Mouse (Mus musculus): Measurements from ENCODE around the gene Tmem211.

Gene Tmem211

GRCm38 (mm10) chr5:113212156-113212835 is 14.4 kb upstream of the Tmem211 start:
- DNase-seq (ENCODE audit: low read depth, low spot score), result no peak

- no peak for DNase-seq (ENCODE audit: low read depth, low spot score)
These were observed 12.7 kb upstream of the Tmem211 start for GRCm38 (mm10) chr5:113214041-113214440.

DNA sequence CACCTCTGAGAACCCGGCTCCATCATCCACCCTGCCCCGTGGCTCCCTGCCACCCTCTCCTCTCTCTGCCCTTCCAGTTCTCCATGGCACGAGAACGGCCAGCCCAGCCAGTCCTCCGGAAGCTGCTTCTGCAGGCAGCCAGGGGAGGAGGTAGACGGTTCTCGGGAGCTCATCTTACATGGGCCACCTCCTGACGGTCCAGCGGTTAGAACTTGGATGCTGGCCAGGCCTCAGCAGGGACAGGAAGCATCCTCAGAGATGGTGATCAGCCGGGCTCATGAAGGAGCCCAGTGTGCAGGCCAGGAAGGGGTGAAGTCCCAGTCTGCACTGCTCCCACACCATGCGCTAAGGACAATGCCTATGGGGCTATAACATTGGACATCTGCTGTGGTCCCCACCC is 12.3 kb upstream of the Tmem211 start:
- DNase-seq (ENCODE audit: low read depth, low spot score), result no peak

GRCm38 (mm10) chr5:113215610-113216011 is 11.1 kb upstream of the Tmem211 start:
- DNase-seq (ENCODE audit: low read depth, low spot score), result no peak

GRCm38 (mm10) chr5:113216328-113216960 is 10.3 kb upstream of the Tmem211 start:
- DNase-seq (ENCODE audit: low read depth, low spot score), result no peak

DNA sequence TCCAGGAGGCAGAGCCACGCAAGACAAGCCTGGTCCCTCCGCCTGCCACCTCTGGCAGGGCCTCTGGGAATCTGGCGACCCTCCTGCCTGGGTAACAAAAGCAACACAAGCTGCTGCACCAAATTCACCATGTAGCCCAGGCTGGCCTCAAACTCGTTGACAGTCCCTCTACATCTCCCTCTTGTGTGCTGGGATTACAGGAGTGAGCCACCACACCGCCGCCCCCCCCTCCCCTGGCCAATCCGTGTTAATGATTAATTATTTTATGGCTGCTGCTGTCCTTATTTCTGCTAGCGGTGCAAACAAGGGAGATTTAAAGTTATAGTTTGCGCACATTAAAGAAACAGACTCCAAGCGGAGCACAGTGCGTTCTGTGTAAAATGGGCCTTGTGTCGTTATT is 9.6 kb upstream of the Tmem211 start:
- no peak for DNase-seq (ENCODE audit: low read depth, low spot score)

- DNase-seq (ENCODE audit: low read depth, low spot score), result no peak
These were observed 8.0 kb upstream of the Tmem211 start for GRCm38 (mm10) chr5:113218617-113219235.

DNA sequence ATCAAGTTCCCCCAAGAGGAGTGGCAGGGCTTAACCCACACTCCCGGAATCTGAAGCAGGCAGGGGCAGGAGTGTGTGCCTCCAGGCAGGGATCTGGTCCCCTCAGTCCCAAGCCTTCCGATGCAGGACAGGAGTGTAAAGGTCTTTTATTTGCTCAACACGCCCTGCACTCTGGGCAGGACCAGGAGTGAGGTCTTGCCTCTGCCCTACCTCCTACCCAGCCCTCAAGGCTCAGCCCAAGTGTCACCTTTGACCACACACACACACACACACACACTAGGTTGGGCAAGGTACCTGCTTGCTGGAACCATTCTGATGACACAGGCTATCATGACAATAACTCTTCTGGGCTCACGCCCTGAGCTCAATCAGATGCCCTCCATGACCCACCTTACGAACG is 7.3 kb upstream of the Tmem211 start:
- no peak for DNase-seq (ENCODE audit: low read depth, low spot score)

DNA sequence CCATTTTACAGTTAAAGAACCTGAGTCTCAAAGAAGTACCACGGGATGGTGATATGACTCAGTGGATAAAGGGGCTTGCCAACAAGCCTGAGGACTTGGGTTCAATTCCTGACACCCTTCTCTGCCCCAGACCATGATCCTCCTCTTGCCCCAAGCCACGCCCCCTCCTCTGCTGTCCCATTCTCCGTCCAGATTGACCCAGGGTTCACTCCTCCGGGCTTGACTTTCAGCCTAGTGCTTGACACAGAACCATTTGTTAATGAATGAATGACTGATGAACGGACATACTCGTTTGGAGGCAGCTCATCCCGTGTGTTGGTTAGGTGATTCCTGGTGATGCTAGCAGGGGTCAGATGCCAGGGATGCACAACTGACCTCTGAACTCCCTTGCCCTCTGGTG is 6.8 kb upstream of the Tmem211 start:
- peak; percentile 40 for DNase-seq (ENCODE audit: low read depth, low spot score)

GRCm38 (mm10) chr5:113220383-113221146 is 6.1 kb upstream of the Tmem211 start:
- no peak for DNase-seq (ENCODE audit: low read depth, low spot score)

- DNase-seq (ENCODE audit: low read depth, low spot score), result peak; percentile 78
These were observed 5.4 kb upstream of the Tmem211 start, which contains the start of gene 2900026A02Rik for GRCm38 (mm10) chr5:113221147-113221865. 2900026A02Rik (minus strand) TSS chr5:113221236.

GRCm38 (mm10) chr5:113223888-113224287 is 2.8 kb upstream of the Tmem211 start:
- DNase-seq (ENCODE audit: low read depth, low spot score), result peak; percentile 53

- peak; percentile 71 for DNase-seq (ENCODE audit: low read depth, low spot score)
These were observed 1.4 kb upstream of the Tmem211 start for GRCm38 (mm10) chr5:113225271-113225670.

GRCm38 (mm10) chr5:113225686-113226435 is 848 bp upstream of the Tmem211 start:
- DNase-seq (ENCODE audit: low read depth, low spot score), result peak; percentile 55

DNA sequence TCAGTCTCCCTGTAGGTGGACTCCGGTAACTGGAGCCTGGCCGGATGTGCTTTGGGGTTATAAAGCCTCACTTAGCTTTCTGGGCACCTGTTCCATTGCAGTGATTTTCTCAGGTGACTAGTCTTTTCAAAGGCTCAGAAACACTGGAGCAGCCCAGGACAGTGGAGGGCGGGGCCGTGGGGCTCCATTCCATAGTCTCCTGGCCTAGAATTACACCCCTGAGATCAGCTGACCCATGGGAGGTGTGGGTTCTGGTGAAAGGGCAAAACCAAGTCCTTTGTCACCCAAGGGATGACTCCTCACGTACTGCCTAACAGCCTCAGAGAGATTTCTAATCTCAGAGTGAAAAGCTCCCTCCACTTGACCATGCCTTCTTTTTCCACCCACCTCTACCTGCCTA is 3.5 kb downstream of the Tmem211 start:
- DNase-seq (ENCODE audit: low read depth, low spot score), result no peak

DNA sequence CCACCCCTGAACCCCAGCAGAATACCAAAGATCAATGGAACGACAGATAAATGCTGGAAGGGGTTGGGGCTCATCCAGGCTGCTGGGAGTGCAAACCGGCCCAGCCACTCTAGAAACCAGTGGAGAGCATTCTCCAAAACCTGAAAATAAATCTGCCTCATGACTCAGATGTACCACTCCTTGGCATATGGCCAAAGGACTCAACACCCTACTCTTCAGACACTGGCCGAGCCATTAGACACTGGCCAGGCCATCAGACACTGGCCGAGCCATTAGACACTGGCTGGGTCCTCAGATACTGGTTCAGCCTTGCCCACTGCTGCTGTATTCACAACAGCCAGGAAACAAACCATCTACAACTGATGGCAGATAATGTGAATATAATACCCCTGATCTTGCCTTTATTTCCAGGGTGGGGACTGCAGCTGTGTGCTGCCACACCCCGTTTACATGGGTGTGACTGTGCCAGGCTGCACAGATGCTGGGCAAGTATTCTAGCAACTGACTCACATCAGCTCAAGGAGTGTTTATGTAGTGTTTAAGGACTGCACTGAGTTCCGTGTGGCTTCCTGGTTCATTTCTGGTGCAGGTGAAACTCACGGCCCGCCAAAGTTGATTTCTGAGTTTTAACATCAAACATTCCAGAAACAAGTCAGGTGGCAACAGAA is 22.7 kb downstream of the Tmem211 start:
- DNase-seq (ENCODE audit: low read depth, low spot score), result no peak

- no peak for DNase-seq (ENCODE audit: low read depth, low spot score)
These were observed 24.1 kb downstream of the Tmem211 start for GRCm38 (mm10) chr5:113250806-113251205.

DNA sequence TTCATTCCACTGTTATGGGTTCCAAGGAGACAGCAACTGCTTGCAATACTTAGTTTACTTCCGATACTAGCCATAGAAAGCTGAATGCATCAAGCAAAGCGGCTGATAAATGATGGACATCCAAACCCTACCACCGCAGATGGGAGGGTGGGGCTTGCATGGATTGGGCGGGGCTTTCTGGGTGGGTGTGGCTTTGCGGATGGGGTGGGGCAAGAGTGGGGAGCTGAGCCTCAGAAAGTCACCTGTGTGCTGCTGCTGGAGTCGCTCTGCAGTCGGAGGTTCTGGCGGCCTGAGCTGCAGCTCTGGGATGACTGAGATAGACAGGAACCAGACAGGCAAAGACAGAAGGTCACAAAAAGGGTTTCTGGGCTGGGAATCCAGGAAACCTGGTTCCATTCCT is 38.9 kb downstream of the Tmem211 start:
- DNase-seq (ENCODE audit: low read depth, low spot score), result peak; percentile 59

GRCm38 (mm10) chr5:113268246-113268645 is 41.5 kb downstream of the Tmem211 start:
- DNase-seq (ENCODE audit: low read depth, low spot score), result no peak

GRCm38 (mm10) chr5:113270043-113270442 is 43.3 kb downstream of the Tmem211 start:
- DNase-seq (ENCODE audit: low read depth, low spot score), result peak; percentile 79
